Mouse (Mus musculus): Measurements from ENCODE around the gene Zfp781.
"Not testable (repeated sequence)": the region's sequence is repeated elsewhere in the genome, so short reads cannot be mapped to it uniquely, and the experiment has no call there.

Gene Zfp781

DNA sequence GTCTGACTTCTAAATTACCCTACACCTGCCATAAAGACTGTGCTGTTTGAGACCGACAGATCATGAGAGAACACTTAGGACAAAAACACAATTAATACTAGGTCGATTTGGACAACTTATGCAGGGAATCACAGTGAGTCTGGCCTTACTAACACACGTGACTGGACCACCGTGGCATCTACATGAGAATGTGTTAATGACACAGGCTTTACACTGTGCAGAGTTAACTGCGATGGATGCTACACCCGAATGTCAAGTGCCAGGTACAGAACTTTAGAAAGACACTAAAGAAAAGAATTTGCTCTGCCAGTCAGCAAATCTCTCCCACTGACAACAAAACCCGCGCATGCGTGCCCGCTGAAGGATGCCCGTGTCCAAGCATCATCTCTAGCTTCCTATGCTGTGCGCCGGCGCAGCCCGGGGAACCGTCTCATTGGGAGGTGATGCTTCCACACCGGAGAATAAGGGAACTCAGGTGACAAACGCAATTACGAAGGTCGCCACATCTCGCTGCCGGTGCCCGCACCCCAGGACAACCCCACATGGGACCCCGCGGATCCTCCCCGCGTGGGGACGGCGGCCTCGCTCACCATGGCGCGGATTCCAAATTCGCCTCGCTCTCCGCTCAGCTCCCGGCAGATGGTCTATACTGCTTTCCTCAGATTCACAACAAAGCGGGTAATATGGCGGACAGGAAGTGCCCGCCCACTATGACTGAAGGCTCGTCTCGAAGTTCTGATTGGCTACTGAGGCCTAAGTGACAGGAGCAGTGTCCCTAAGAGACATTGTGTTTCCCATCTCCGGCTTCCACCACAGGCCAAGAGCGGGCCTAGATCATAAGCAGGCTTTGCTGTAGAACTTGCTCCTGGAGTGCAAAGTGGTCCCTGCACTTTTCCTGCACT is at the start of gene Zfp781:
Gene Zfp781 (minus strand): TSS at position 639 of the 902 bp plus-strand sequence.
- not testable (repeated sequence) for DNase-seq

DNA sequence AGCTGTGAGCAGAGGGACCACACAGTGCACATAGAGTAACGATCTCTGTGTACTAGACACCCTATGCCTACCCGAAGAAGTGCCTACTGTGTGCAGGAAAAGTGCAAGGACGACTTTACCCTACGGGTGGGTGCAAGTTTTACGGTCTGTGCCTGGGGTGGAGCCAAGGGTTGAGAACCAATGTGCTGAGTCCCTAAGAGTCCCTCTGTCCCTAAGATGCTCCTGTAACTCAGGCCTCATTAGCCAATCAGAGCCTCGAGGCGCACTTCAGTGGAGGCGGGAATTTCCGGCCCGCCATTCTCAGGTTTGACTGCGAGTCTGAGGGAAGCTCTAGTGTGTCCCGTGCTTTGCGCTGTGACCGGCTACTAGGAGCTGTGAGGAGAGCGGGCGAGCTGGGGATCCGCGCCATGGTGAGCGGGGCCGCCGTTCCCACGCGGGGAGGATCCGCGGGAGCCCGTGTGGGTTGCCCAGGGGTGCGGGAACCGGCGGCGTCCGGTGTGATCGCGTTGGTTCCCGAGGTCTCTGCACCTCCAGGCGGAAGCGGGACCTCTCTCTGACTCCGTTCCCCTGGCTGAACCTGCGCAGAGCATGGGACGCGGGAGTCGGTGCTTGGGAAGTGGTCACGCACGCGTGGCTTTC is 48.2 kb upstream of the Zfp781 start:
- DNase-seq: peak; percentile 94

DNA sequence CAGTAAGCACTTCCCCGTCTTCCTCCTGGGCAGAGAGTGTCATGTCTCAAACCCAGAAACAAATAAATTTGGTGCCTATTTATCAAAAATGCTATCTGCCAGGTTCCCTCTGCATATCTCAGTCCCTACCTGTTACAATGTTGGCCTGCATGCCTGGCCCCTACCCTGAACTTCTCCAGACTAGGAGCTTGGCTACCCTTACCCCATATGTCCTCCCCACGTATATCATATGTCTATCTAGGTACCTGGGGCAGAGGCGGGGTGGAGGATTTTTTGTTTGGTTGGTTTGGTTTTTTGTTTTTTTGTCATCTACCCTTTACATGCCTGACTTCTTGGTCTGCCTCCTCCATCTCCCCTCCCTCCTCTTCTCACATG is 451 bp upstream of the Zfp781 start:
- not testable (repeated sequence) for DNase-seq

- DNase-seq: peak; percentile 87
Measured at GRCm38 (mm10) chr10:81863409-81864407, 66.6 kb downstream of the Zfp781 start, which contains the start of gene Gm32687. Gene Gm32687 (plus strand): TSS chr10:81863934.
